Mouse (Mus musculus) erythroblast, adult 5-6 weeks (primary cell): ENCODE measurements around the gene Zfp72. TPM values are rescaled to one million over a fixed set of nuclear protein-coding genes. Genes with fewer than 3 reads are reported as not detected.

Experiments
- ATAC-seq: replicated peaks from 2 replicates; pipeline ENCODE4 v1.8.0; 2016; ENCODE audit warnings: moderate number of reproducible peaks, mild to moderate bottlenecking, moderate TSS enrichment, inconsistent platforms; ENCODE audit not compliant: poor library complexity, low FRiP score, severe bottlenecking
- total RNA-seq, 2 experiments: library from RNA; stranded (forward) in 1 of 2; stranded (reverse) in 1 of 2; fragments of 150-400 nt in 1 of 2; fragments of 200-764, 138-1000 nt in 1 of 2; gene quantifications; 2 replicates each; pipeline versions ENCODE4 v1.2.3 to v1.2.4; 2015 to 2017; ENCODE audit warnings: low replicate concordance in 2 of 2

Gene Zfp72
- total RNA-seq (2015; ENCODE audit: low replicate concordance) (1.7 TPM in 1 of 2 replicates, not detected in the other), total RNA-seq (2017; ENCODE audit: low replicate concordance) (0.26 and 0.70 TPM in 2 replicates)

GRCm38 (mm10) chr13:74390371-74390990 lies at the start of gene Zfp72:
Zfp72 (minus strand) TSS chr13:74390836.
- ATAC-seq: no peak; the same call in 1 of the 2 replicates

DNA sequence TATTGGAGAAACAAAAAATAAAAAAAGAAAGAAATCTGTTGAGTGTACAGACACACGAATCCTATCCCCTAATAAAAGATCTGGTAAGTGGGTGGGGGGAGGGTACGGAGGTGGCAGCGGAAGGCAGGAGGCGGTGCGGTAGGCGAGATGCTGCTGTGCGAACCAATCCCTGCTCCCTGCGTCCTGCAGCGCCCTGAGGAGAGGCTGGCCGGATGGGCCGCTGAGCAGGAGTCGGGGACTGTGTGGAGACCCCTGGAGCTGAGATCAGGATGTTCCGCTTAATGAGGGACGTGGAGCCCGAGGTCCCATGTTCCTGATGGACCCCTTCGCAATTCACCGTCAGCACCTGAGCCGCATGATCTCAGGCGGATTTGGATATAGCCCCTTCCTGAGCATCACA lies 49.3 kb upstream of the Zfp72 start:
- ATAC-seq: no peak

DNA sequence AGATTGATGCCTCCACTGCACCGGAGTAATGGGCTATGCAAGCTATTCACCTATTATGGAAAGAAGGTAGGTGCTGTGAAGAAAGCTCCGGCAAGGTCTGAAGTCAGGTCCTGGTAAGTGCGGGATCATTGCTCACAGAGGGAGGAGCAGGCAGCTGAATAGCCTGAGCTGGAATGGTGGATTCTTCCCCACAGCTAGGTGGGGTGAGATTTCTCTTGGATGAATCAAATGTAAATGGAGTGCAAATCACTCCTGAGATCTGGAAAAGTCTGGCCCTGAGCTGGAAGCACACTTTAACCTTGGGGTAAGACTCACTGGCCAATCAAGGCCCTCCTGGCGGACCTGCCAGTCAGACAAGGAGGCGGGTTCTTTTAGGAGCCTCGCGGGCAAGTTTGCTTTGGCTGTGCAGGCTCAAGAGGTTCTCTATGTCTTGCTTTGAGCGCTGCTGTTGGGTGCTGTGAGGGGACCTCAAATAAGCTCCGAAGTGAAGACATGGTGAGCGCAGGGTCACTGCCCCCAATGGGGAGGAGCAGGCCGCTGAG lies 8.7 kb upstream of the Zfp72 start, which contains the start of gene Ftl1-ps1:
Gene Ftl1-ps1 (plus strand): TSS at position 397 of the 542 bp plus-strand sequence.
- no peak for ATAC-seq

- ATAC-seq: no peak
Observed at GRCm38 (mm10) chr13:74391156-74391555, 520 bp upstream of the Zfp72 start.

GRCm38 (mm10) chr13:74389730-74390129 lies 906 bp downstream of the Zfp72 start:
- ATAC-seq: no peak

- ATAC-seq: no peak
Observed at GRCm38 (mm10) chr13:74382289-74382688, 8.3 kb downstream of the Zfp72 start.

GRCm38 (mm10) chr13:74381533-74382276 lies 8.9 kb downstream of the Zfp72 start:
- ATAC-seq: no peak

DNA sequence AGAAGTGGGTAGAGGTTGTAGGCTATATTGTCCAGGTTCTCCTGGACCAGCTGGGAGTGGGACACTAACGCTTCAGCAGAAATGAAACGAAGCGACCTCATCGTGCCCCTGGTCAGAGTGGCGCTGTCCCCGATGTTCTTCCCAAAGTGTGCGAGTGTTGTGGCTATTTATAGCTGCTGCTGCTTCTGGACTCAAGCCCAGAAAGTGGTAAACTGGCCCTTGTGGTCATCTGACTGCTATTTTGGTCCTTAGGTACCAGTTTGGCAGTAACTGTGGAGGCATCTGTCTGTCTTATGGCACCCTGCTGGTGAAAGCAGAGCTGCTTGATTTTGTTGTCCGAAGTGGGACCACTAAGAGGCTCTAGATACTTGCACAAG lies 26.8 kb downstream of the Zfp72 start, which contains the start of gene Lrrc14b:
Gene Lrrc14b (minus strand): TSS at position 147 of the 377 bp plus-strand sequence.
- ATAC-seq: no peak

GRCm38 (mm10) chr13:74363176-74363858 lies 27.3 kb downstream of the Zfp72 start:
- no peak for ATAC-seq

GRCm38 (mm10) chr13:74362218-74362617 lies 28.4 kb downstream of the Zfp72 start:
- ATAC-seq: no peak

DNA sequence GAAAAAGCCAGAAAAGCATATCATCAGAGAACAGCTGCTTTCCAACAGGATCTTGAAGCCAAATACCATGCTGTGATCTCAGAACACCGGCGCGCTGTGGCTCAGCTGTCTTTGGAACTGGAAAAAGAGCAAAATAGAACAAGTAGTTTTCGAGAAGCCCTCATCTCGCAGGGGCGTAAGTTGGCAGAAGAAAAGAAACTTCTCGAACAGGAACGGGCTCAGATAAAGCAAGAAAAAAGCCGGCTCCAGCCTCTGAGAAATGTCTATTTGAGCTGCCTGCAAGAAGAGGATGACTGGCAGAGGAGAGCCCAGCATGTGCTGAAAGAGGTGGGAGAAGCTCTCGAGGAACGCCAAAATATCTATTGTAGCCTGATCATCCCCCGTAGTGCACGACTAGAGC lies 34.1 kb downstream of the Zfp72 start:
- ATAC-seq: no peak

- no peak for ATAC-seq
Observed at GRCm38 (mm10) chr13:74350435-74350906, 40.2 kb downstream of the Zfp72 start.

GRCm38 (mm10) chr13:74349566-74350434 lies 40.8 kb downstream of the Zfp72 start, which contains the start of the genes Sdha and Ccdc127:
Sdha (minus strand) TSS chr13:74350280.
Ccdc127 (plus strand) TSS chr13:74350309.
- ATAC-seq: peak; percentile 99

GRCm38 (mm10) chr13:74341036-74341435 lies 49.6 kb downstream of the Zfp72 start:
- peak; percentile 86 for ATAC-seq

DNA sequence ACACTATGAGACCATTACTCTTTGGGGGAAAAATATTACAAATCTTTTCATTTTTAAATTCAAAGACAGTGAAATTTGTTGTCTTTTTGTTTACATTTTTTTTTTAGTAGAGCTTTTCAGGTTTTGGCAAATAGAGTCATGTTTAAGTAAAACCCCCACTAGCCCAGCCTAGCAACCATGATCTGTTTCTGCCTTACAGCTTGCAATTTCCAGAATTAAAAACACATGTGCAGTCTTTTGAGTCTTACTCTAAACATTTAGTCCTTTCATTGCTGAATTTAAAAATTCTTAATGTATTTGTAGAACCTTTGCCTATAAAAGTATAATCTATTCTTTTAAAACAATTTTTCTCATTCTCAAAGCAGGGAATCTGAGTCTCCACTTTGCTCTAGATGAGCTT lies 61.3 kb downstream of the Zfp72 start:
- ATAC-seq: no peak
